Mouse (Mus musculus): ENCODE measurements around the gene Ralgps2. TPM values are rescaled to one million over a fixed set of nuclear protein-coding genes. Genes with fewer than 3 reads are reported as not detected.

The Ralgps2 gene
- polyA plus RNA-seq, 1 experiment from 2014 or later = 86.5 TPM

DNA sequence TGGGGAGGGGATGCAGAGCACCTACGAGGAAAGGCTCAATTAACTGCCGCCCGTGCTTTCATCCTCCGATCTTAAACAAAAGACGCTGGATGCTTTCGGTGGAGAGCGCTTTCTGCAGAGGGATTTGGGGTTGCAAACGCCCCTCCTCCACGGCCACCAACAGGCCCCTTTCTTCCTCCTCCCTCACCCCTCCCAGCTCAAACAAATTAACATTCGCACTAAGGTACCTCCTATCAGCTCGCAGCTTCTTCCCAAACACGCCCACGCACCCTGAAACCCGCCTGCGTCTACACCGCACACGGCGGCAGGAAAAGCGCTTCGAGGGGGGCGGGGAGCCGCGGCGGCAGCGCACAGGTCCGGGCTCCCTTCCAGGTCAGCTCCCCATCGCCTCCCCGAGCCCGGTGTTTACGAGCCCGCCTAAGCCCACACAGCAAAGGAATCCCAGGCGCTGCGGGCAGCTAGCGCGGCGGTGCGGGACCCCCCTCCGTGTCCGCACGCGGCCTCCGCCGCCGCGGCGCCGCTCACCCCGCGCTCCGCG lies 652 bp downstream of the Ralgps2 start:
- Histone ChIP-seq H3K4me3 (peak overlapping the region; percentile 93), H3K9me3 (no peaks in the 10 kb centered on the region), H3K36me3 (replicated peaks) (peaks cover 5% of the 10 kb centered on the region; the same call in 1 of the 2 replicates), H3K27ac (peak overlapping the region; percentile 99), H3K4me1 (peaks cover 30% of the 10 kb centered on the region), H3K27me3 (ENCODE audit: poor library complexity, severe bottlenecking) (peaks cover 4% of the 10 kb centered on the region)
- peak; percentile 84 for DNase-seq (ENCODE audit: extremely low spot score, low spot score)
- WGBS = under 1% methylated on average over 51 of the region's 51 CpGs

DNA sequence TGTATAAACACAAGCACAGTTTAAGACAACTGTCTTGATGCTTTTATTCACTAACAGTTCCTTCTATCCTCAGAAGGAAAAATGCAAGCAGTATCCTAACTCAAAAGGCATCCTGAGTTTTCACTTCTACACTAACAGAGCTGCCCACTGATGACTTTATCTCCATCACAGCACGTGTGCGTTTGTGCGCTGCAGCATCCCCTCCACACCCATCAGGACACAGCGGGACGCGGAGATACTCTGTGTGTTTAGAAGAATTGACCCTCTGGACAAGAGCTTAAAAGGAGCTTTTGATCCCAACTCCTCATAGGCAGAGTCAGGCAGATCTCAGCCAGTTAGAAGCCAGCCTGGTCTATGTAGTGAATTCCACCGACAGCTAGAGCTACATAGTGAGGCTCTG lies 2.0 kb downstream of the Ralgps2 start:
- Histone ChIP-seq H3K9me3 (no peaks in the 10 kb centered on the region), H3K4me1 (peaks cover 38% of the 10 kb centered on the region), H3K27ac (no peak overlapping the region), H3K27me3 (ENCODE audit: poor library complexity, severe bottlenecking) (peaks cover 4% of the 10 kb centered on the region), H3K36me3 (replicated peaks) (peaks cover 5% of the 10 kb centered on the region; the same call in 1 of the 2 replicates), H3K4me3 (no peak overlapping the region)
- no peak for DNase-seq (ENCODE audit: extremely low spot score, low spot score)
- WGBS = 86% methylated on average over 7 of the region's 7 CpGs

DNA sequence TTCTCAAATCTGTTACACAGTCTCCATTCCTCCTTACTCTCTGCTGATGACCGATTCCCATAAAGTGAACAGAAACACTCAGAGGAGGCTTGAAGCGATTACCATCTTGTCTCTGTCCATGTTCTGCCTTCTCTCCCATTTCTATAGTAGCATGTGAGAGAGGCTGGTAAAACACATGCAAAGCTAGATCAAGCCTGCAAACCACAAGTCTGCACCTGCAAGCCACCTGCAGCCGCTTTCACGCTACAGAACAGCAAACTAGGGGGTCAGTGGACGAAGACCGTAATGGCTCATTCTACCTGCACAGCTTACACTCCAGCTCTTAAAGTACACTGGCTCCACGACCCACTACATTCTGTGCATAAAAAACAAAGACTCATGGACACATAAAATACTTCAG lies 5.7 kb downstream of the Ralgps2 start:
- H3K36me3 ChIP-seq (replicated peaks) = peaks cover 5% of the 10 kb centered on the region; the same call in 1 of the 2 replicates
- H3K9me3 ChIP-seq = no peaks in the 10 kb centered on the region
- H3K4me1 ChIP-seq = peaks cover 49% of the 10 kb centered on the region
- no peak for DNase-seq (ENCODE audit: extremely low spot score, low spot score)
- H3K27ac ChIP-seq = no peak overlapping the region
- no peaks in the 10 kb centered on the region for H3K27me3 ChIP-seq (ENCODE audit: poor library complexity, severe bottlenecking)
- WGBS = 93% methylated on average over 7 of the region's 7 CpGs
- no peak overlapping the region for H3K4me3 ChIP-seq

DNA sequence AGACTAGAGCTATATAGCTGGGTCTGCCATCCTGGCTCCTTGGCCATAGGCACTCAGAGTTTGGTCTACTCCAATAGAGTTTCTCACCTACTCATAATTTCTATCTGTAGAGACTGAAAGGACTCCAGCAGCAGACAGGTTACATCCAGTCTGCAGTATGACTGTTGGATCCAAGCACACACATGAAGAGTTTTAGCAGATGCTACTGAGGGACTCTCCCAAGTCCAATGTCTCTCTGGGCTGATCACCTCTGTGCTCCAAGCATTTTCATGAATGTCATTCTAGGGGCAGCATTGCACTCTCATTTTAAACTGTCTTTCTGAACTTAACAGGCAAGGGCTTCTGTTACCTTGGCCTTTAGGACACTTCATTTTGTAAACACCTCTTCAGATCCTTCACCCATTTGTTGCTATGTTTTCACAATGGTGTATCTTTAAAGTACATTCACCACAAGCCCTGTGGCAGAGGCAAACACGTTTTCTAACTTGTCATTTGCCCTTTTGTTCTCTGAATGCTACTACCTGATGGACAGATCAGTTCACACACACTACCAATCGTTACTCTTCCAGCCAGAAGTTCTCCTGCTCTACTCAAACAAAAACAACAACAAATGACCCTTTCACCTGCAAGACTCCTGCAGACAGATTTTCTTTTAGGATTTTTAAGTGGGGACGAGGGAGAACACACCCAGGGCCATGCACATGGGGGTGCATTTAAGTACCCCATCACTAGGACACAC lies 7.2 kb downstream of the Ralgps2 start:
- H3K27me3 ChIP-seq (ENCODE audit: poor library complexity, severe bottlenecking) = no peaks in the 10 kb centered on the region
- no peak overlapping the region for H3K27ac ChIP-seq
- WGBS = 31% methylated on average over 3 of the region's 3 CpGs
- no peak for DNase-seq (ENCODE audit: extremely low spot score, low spot score)
- H3K9me3 ChIP-seq = no peaks in the 10 kb centered on the region
- H3K36me3 ChIP-seq (replicated peaks) = peaks cover 5% of the 10 kb centered on the region; the same call in 1 of the 2 replicates
- H3K4me3 ChIP-seq = no peak overlapping the region
- peaks cover 38% of the 10 kb centered on the region for H3K4me1 ChIP-seq

DNA sequence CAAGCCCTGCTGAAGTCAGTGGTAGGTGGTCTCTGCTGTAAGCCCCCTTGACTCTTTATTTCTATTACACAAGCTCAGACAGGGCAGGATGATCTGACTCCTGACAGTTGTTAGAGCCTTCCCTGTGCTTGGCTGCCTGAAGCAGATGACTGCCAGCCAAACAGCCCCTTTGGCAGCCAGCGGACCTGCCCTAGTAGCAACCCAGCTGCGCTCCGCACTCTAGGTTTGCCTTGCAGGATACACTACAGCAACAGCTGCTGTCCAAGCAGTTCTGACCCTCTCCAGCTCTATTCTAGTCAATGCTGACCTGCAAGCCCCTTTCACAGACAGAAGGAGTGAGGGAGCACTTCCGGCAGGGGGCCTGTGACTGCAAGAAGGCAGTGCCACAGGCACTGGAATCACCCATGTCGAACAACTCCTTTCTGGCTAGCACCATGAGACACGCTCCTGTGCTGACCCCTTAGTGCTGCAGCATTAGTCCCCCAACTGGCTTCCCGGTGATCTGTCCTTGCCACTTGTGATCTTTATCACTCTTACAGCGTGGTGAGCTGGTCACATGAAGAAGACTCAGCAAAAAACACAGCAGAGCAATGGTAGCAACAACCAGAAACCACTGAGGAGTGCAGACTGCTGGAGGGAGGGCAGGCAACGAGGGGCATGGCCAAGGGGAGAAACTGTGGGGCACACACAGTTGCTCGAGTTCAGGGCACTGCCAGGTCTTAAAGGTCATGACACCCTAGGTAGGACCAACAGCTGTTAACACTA lies 8.1 kb downstream of the Ralgps2 start:
- peaks cover 5% of the 10 kb centered on the region; the same call in 1 of the 2 replicates for H3K36me3 ChIP-seq (replicated peaks)
- peaks cover 28% of the 10 kb centered on the region for H3K4me1 ChIP-seq
- no peak overlapping the region for H3K4me3 ChIP-seq
- 75% methylated on average over 10 of the region's 10 CpGs for WGBS
- no peak for DNase-seq (ENCODE audit: extremely low spot score, low spot score)
- no peaks in the 10 kb centered on the region for H3K27me3 ChIP-seq (ENCODE audit: poor library complexity, severe bottlenecking)
- H3K27ac ChIP-seq = peak overlapping the region; percentile 15; the same call in 1 of the 2 replicates
- H3K9me3 ChIP-seq = no peaks in the 10 kb centered on the region

DNA sequence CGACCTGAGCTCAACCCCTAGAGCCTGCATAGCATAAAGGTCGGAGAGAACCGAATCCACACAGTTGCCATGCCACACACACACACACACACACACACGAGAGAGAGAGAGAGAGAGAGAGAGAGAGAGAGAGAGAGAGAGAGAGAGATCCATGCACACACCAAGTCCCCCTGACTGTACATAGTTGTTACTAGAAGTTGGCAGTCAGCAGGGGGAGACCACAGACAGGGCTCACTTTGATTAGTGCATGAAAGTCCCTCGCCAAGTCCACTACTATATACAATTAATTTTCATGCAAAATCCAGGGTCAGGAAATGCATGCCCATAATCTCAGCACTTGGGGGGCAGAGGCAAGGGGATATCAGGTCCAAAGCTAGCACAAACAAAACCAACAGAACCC lies 9.2 kb downstream of the Ralgps2 start:
- Histone ChIP-seq H3K27ac (no peak overlapping the region), H3K4me1 (peaks cover 31% of the 10 kb centered on the region), H3K27me3 (ENCODE audit: poor library complexity, severe bottlenecking) (no peaks in the 10 kb centered on the region), H3K36me3 (replicated peaks) (peaks cover 9% of the 10 kb centered on the region), H3K4me3 (no peak overlapping the region), H3K9me3 (no peaks in the 10 kb centered on the region)
- DNase-seq (ENCODE audit: extremely low spot score, low spot score) = no peak
- 79% methylated on average over 5 of the region's 5 CpGs for WGBS

DNA sequence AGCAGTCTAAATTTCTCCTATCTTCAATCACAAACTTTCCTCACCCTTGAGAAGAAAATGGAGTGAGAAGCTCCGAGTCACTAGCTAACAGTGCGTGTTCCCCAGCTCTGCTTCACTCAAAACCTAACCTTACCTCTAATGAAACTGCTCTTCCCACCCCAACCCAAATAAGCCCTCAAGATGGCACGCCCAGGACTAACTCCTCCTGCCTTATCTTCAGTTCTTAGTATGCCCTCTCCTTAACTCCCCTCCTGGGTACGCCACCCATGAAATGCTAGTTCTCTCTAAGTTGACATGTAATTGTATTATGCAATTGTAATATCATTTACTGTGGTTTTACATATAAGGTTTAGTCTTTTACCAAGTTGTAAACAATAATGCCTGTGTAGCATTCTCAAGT lies 11.2 kb downstream of the Ralgps2 start:
- no peak overlapping the region for H3K27ac ChIP-seq
- DNase-seq (ENCODE audit: extremely low spot score, low spot score) = no peak
- 90% methylated on average over 4 of the region's 4 CpGs for WGBS
- peaks cover 5% of the 10 kb centered on the region for H3K36me3 ChIP-seq (replicated peaks)
- no peaks in the 10 kb centered on the region for H3K27me3 ChIP-seq (ENCODE audit: poor library complexity, severe bottlenecking)
- peaks cover 31% of the 10 kb centered on the region for H3K4me1 ChIP-seq
- H3K4me3 ChIP-seq = no peak overlapping the region
- no peaks in the 10 kb centered on the region for H3K9me3 ChIP-seq

DNA sequence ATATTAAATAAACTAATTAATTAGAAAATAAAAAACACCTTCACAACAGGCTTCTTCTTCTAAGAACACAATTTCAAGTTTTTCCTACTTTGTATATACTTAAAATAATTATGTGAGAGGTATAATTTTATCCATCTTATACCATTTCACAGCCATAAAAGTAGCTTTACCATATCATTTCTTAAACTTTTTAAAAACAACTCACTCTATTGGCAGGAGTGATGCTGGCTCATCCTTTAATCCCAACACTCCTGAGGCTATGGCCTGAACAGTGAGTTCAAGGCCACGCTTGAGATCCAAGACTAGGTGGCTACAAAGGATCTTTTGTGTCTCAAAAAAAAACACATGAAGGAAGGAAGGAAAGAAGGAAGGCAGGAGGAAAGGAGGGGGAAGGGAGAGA lies 15.9 kb downstream of the Ralgps2 start:
- Histone ChIP-seq H3K4me1 (peaks cover 35% of the 10 kb centered on the region), H3K9me3 (no peaks in the 10 kb centered on the region), H3K36me3 (replicated peaks) (peaks cover 5% of the 10 kb centered on the region), H3K4me3 (no peak overlapping the region), H3K27ac (no peak overlapping the region), H3K27me3 (ENCODE audit: poor library complexity, severe bottlenecking) (no peaks in the 10 kb centered on the region)
- DNase-seq (ENCODE audit: extremely low spot score, low spot score) = no peak
- 79% methylated on average over 1 of the region's 1 CpGs for WGBS

DNA sequence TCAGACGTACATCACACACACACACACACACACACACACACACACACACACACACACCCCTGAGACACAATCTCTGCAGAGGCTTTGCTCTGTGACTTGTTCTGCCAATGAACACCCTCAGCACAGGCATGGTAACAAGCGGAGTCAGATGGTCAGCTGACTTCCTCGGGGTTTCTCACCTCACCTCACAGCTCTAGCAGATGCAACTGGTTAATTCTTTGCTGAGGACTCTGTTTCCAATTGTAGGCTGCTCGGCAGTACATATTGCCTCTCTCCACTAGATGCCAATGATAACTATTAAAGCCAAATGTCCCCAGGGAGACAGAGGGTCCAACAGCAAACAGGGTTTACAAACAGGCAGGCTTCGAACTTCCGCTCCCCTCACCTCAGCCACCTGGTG lies 16.5 kb downstream of the Ralgps2 start:
- peaks cover 35% of the 10 kb centered on the region for H3K4me1 ChIP-seq
- no peak overlapping the region for H3K27ac ChIP-seq
- 71% methylated on average over 6 of the region's 6 CpGs for WGBS
- no peak for DNase-seq (ENCODE audit: extremely low spot score, low spot score)
- no peak overlapping the region for H3K4me3 ChIP-seq
- H3K36me3 ChIP-seq (replicated peaks) = peaks cover 5% of the 10 kb centered on the region
- H3K9me3 ChIP-seq = no peaks in the 10 kb centered on the region
- H3K27me3 ChIP-seq (ENCODE audit: poor library complexity, severe bottlenecking) = no peaks in the 10 kb centered on the region

DNA sequence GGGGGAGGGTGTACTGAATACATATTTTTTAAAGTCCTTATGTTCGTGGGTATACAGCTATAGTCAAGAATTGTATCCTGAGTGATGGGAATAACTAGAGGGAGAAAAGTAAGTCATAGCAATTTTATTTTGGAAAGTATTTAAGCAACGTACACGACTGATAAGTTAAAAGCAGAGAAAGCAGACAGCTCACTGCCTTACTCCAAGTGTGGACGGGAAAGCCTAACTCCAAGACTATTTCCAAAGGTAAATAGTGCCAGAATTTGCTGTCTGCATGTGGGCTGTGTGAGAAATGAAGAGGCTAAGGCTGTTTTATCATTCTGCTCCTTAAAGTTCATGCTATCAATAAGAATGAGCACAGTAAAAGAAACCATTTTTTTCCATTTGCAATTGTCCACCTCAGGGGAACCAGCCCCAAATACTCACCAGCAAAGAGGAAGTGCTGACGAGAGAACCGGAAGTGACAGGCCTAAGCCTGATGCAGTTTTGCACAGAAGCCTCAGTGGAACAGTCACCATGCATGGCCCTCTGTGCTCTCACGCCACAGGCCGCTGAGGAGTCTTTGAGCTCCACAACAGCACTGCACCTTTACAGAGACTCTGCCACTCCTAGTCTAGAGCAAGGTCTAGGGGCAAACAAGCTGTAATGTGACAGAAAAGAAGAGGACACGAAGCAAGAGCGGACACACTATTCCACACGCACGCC lies 18.0 kb downstream of the Ralgps2 start:
- WGBS = 76% methylated on average over 12 of the region's 12 CpGs
- Histone ChIP-seq H3K27ac (peak overlapping the region; percentile 64), H3K36me3 (replicated peaks) (peaks cover 5% of the 10 kb centered on the region), H3K4me3 (no peak overlapping the region), H3K4me1 (peaks cover 35% of the 10 kb centered on the region), H3K27me3 (ENCODE audit: poor library complexity, severe bottlenecking) (no peaks in the 10 kb centered on the region), H3K9me3 (no peaks in the 10 kb centered on the region)
- no peak for DNase-seq (ENCODE audit: extremely low spot score, low spot score)

DNA sequence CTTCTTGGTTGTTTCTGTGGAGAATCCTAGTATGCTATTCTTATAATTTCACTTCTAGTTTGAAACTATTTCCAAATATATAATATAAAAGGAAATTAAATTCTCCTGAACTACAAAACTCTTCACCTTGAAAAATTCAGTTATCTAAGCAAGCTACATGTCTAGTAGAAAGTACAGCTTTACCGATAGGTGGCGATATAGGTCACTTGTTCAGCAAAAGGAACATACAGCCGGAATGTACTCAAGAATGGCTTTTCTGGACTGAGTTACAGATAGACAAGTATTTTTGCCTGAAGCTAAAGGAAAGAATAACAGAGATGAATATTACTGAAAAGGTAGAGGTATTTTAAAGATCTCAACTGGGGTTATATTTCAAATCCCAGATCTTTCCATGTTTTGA lies 22.0 kb downstream of the Ralgps2 start:
- H3K36me3 ChIP-seq (replicated peaks) = no peaks in the 10 kb centered on the region

DNA sequence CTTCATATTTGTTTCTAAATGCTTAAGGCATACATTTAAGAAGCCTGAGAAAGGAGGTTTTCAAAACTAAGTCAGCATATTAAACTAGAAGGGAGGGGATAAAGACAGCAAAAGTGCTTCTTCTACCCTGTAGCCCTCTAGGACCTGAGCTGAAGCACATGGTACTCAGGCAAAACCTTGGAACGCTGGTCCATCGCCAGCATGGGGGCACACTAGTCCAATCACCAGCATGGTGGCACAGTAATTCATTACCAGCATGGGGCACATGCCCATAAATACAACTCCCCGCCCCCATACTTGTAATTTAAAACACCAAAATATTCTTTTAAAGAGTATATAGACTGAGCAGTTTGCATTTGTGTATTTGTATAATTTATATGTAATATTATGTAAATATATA lies 23.1 kb downstream of the Ralgps2 start:
- no peaks in the 10 kb centered on the region for H3K27me3 ChIP-seq (ENCODE audit: poor library complexity, severe bottlenecking)
- WGBS = 88% methylated on average over 3 of the region's 3 CpGs
- H3K4me1 ChIP-seq = peaks cover 16% of the 10 kb centered on the region
- no peaks in the 10 kb centered on the region for H3K36me3 ChIP-seq (replicated peaks)
- DNase-seq (ENCODE audit: extremely low spot score, low spot score) = no peak
- H3K27ac ChIP-seq = no peak overlapping the region
- H3K4me3 ChIP-seq = no peak overlapping the region
- H3K9me3 ChIP-seq = no peaks in the 10 kb centered on the region

More for the DNA sequence above, 22.0 kb downstream of the Ralgps2 start:
- Histone ChIP-seq H3K4me3 (no peak overlapping the region), H3K27me3 (ENCODE audit: poor library complexity, severe bottlenecking) (no peaks in the 10 kb centered on the region), H3K4me1 (peaks cover 23% of the 10 kb centered on the region), H3K27ac (no peak overlapping the region), H3K9me3 (no peaks in the 10 kb centered on the region)
- 16% methylated on average over 3 of the region's 3 CpGs for WGBS
- DNase-seq (ENCODE audit: extremely low spot score, low spot score) = no peak

Data from forebrain, embryonic 10.5 days (tissue).